In genomic region chr2:156111358-156112079, GRCm38 (mm10) we compare ENCODE assay signal across 8 mouse cellular contexts. TPM values are rescaled to one million over a fixed set of nuclear protein-coding genes. Genes with fewer than 3 reads are reported as not detected.
DNase-seq lines count a peak whose midpoint lies in the region; ATAC-seq lines count a peak whose summit lies in the region.

Gene Cpne1, minus strand, starts transcription at chr2:156111965.
Gene Rbm12, minus strand, starts transcription at chr2:156111978.

- peak; percentile 95 for ATAC-seq in inflammation-experienced regulatory T-cells, adult 6 months
- peak; percentile 88 for ATAC-seq in megakaryocyte-erythroid progenitor cell, adult 5-6 weeks (replicated peaks; ENCODE audit: low FRiP score, low TSS enrichment, poor library complexity, severe bottlenecking)

- peak; percentile 92 for DNase-seq in adipocyte (ENCODE audit: low spot score)
- peak; percentile 94 for DNase-seq in embryo, embryonic 10 days (ENCODE audit: low spot score)
- peak; percentile 92 for DNase-seq in gastrocnemius, postnatal 14 days
- DNase-seq in left cerebral cortex, postnatal 10 days (ENCODE audit: extremely low spot score in 1 of 2, low spot score in 2 of 2), result peak; percentile 86 to 96
- peak; percentile 93 for DNase-seq in right cerebral cortex, postnatal 25 days
- DNase-seq in urinary bladder, postnatal 4 days (ENCODE audit: low spot score in 2 of 2), result peak; percentile 90 to 94

- intact Hi-C loops in gastrocnemius, postnatal 14 days (cut with DNase I; ENCODE audit: low total_unique reads), result no loop called here
- intact Hi-C loops in left cerebral cortex, postnatal 10 days (cut with DNase I), result no loop called here

RNA-seq across cellular contexts. Expression of gene Cpne1, which starts in this region (rescaled TPM):
- 10 to 100 TPM; 11.3 to 16.0 TPM for total RNA-seq in gastrocnemius, postnatal 14 days (2021)
- polyA plus RNA-seq in inflammation-experienced regulatory T-cells, adult 6 months (2017; shearing (Covaris generic)), result 10 to 100 TPM; 43.3 to 63.8 (median 46.2) TPM
- 10 to 100 TPM; 21.0 to 24.1 TPM for total RNA-seq in left cerebral cortex, postnatal 10 days (2021)
- total RNA-seq in megakaryocyte-erythroid progenitor cell, adult 5-6 weeks (2014; fragmentation: Nextera tagmentation), result 28.7 and 29.6 TPM in 2 replicates
- 15.0 and 19.9 TPM in 2 replicates for total RNA-seq in megakaryocyte-erythroid progenitor cell, adult 5-6 weeks (2017)

RNA-seq across cellular contexts. Expression of gene Rbm12, which starts in this region (rescaled TPM):
- total RNA-seq in gastrocnemius, postnatal 14 days (2021), result 1 to 10 TPM; 8.2 to 8.3 TPM
- 10 to 100 TPM; 11.7 to 20.0 (median 18.2) TPM for polyA plus RNA-seq in inflammation-experienced regulatory T-cells, adult 6 months (2017; shearing (Covaris generic))
- total RNA-seq in left cerebral cortex, postnatal 10 days (2021), result 10 to 100 TPM; 32.3 to 33.6 TPM
- total RNA-seq in megakaryocyte-erythroid progenitor cell, adult 5-6 weeks (2014; fragmentation: Nextera tagmentation), result 57.8 and 58.4 TPM in 2 replicates
- 48.4 and 48.5 TPM in 2 replicates for total RNA-seq in megakaryocyte-erythroid progenitor cell, adult 5-6 weeks (2017)

Comparison
In these comparisons a context has a peak if more than half of its experiments do, and no peak if none do; other contexts are left out.
1. Peak in every context shown above with its lines: DNase-seq and ATAC-seq.